Mouse (Mus musculus): ENCODE measurements at regions not wholly inside any gene's neighbourhood (a gene's known extent, or its start where the extent isn't known, plus 50 kb on each side); places are given as distances from the start of the nearest gene placed in this dataset.

- H3K4me3 ChIP-seq (ENCODE audit: low read depth, low read length) = no peak overlapping the region
- H3K4me1 ChIP-seq (replicated peaks; ENCODE audit: control insufficient read depth, insufficient read depth, low read length) = no peaks in the 10 kb centered on the region
- H3K9me3 ChIP-seq (ENCODE audit: control insufficient read depth, low read length) = no peaks in the 10 kb centered on the region
- H3K27ac ChIP-seq (ENCODE audit: low read depth, low read length) = no peak overlapping the region
- DNase-seq (ENCODE audit: low spot score) (no peak), ATAC-seq (replicated peaks; ENCODE audit: low FRiP score) (no peak)
- no peak overlapping the region for H3K4me2 ChIP-seq (ENCODE audit: low read depth, low read length, severe bottlenecking)
- no peak overlapping the region for H3K9ac ChIP-seq (ENCODE audit: low read length)
- no peaks in the 10 kb centered on the region for H3K36me3 ChIP-seq (ENCODE audit: control insufficient read depth, insufficient read depth, low read length)
- no peaks in the 10 kb centered on the region for H3K27me3 ChIP-seq (ENCODE audit: control insufficient read depth, insufficient read depth, low read length)
- 75% methylated on average over 3 of the region's 3 CpGs for WGBS
These were observed 86.9 kb downstream of the Fam124b start for GRCm38 (mm10) chr1:80131354-80131753.

GRCm38 (mm10) chr1:80123966-80124365 is 94.3 kb downstream of the Fam124b start:
- H3K4me3 ChIP-seq (ENCODE audit: low read depth, low read length) = no peak overlapping the region
- no peak overlapping the region for H3K27ac ChIP-seq (ENCODE audit: low read depth, low read length)
- no peak overlapping the region for H3K4me2 ChIP-seq (ENCODE audit: low read depth, low read length, severe bottlenecking)
- H3K36me3 ChIP-seq (ENCODE audit: control insufficient read depth, insufficient read depth, low read length) = no peaks in the 10 kb centered on the region
- H3K27me3 ChIP-seq (ENCODE audit: control insufficient read depth, insufficient read depth, low read length) = no peaks in the 10 kb centered on the region
- no peak overlapping the region for H3K9ac ChIP-seq (ENCODE audit: low read length)
- 89% methylated on average over 2 of the region's 2 CpGs for WGBS
- no peaks in the 10 kb centered on the region for H3K9me3 ChIP-seq (ENCODE audit: control insufficient read depth, low read length)
- ATAC-seq (replicated peaks; ENCODE audit: low FRiP score) (no peak), DNase-seq (ENCODE audit: low spot score) (no peak)
- H3K4me1 ChIP-seq (replicated peaks; ENCODE audit: control insufficient read depth, insufficient read depth, low read length) = no peaks in the 10 kb centered on the region

DNA sequence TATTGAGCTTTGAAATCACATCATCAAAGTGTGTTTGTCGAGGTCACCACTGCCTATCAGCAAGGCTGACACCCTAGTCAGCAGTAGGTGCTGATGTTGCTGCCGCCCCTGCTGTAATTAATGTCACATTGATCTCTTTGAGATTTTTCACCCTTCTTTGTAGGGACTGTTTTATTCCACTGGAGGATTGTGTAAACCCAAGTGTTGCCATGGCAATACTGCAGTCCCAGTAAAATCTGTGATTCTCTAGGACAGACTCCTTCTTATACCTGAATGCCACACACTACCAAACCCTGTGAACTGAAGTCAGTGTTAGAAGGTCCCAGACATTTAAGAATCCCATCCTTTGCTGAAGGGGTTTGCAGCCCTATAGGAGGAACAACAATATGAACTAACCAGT is 102.4 kb downstream of the Fam124b start:
- Histone ChIP-seq H3K4me3 (ENCODE audit: low read depth, low read length) (no peak overlapping the region), H3K4me2 (ENCODE audit: low read depth, low read length, severe bottlenecking) (no peak overlapping the region), H3K4me1 (replicated peaks; ENCODE audit: control insufficient read depth, insufficient read depth, low read length) (no peaks in the 10 kb centered on the region), H3K9me3 (ENCODE audit: control insufficient read depth, low read length) (no peaks in the 10 kb centered on the region), H3K27ac (ENCODE audit: low read depth, low read length) (no peak overlapping the region), H3K36me3 (ENCODE audit: control insufficient read depth, insufficient read depth, low read length) (no peaks in the 10 kb centered on the region), H3K27me3 (ENCODE audit: control insufficient read depth, insufficient read depth, low read length) (no peaks in the 10 kb centered on the region), H3K9ac (ENCODE audit: low read length) (no peak overlapping the region)
- WGBS = 56% methylated on average over 2 of the region's 2 CpGs
- no peak for ATAC-seq (replicated peaks; ENCODE audit: low FRiP score)
- DNase-seq (ENCODE audit: low spot score) = no peak

GRCm38 (mm10) chr1:80107747-80108476 is 110.4 kb downstream of the Fam124b start:
- ATAC-seq (replicated peaks; ENCODE audit: low FRiP score) = no peak
- no peaks in the 10 kb centered on the region for H3K9me3 ChIP-seq (ENCODE audit: control insufficient read depth, low read length)
- DNase-seq (ENCODE audit: low spot score) = no peak
- no peaks in the 10 kb centered on the region for H3K27me3 ChIP-seq (ENCODE audit: control insufficient read depth, insufficient read depth, low read length)
- no peak overlapping the region for H3K9ac ChIP-seq (ENCODE audit: low read length)
- no peak overlapping the region for H3K4me3 ChIP-seq (ENCODE audit: low read depth, low read length)
- H3K36me3 ChIP-seq (ENCODE audit: control insufficient read depth, insufficient read depth, low read length) = no peaks in the 10 kb centered on the region
- WGBS = 86% methylated on average over 2 of the region's 2 CpGs
- no peaks in the 10 kb centered on the region for H3K4me1 ChIP-seq (replicated peaks; ENCODE audit: control insufficient read depth, insufficient read depth, low read length)
- no peak overlapping the region for H3K27ac ChIP-seq (ENCODE audit: low read depth, low read length)
- H3K4me2 ChIP-seq (ENCODE audit: low read depth, low read length, severe bottlenecking) = no peak overlapping the region

- WGBS = 80% methylated on average over 2 of the region's 2 CpGs
- Histone ChIP-seq H3K4me1 (replicated peaks; ENCODE audit: control insufficient read depth, insufficient read depth, low read length) (no peaks in the 10 kb centered on the region), H3K36me3 (ENCODE audit: control insufficient read depth, insufficient read depth, low read length) (no peaks in the 10 kb centered on the region), H3K9ac (ENCODE audit: low read length) (no peak overlapping the region), H3K27me3 (ENCODE audit: control insufficient read depth, insufficient read depth, low read length) (no peaks in the 10 kb centered on the region), H3K4me3 (ENCODE audit: low read depth, low read length) (no peak overlapping the region), H3K4me2 (ENCODE audit: low read depth, low read length, severe bottlenecking) (no peak overlapping the region), H3K27ac (ENCODE audit: low read depth, low read length) (no peak overlapping the region), H3K9me3 (ENCODE audit: control insufficient read depth, low read length) (no peaks in the 10 kb centered on the region)
- ATAC-seq (replicated peaks; ENCODE audit: low FRiP score) = no peak
- DNase-seq (ENCODE audit: low spot score) = no peak
These were observed 112.0 kb downstream of the Fam124b start for GRCm38 (mm10) chr1:80106269-80106668.

DNA sequence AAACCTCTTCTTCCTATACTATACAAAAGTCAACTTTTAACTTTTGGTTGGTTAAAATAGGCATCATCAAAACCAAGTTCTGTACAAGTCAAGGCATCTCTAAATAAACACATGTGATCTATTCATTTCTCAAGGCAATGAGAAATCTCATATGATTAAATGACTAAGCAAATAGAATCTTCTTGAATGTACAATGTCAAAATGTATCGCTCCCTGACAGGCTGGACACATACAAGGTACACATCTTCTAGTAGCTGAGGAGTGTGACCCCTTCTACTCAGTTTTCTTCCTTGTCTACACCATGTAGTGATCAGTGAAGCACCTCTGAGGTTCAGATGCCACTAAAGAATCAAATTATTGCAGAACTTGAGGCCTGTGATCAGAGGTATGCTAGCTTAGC is 120.0 kb downstream of the Fam124b start:
- H3K9me3 ChIP-seq (ENCODE audit: control insufficient read depth, low read length) = no peaks in the 10 kb centered on the region
- H3K4me2 ChIP-seq (ENCODE audit: low read depth, low read length, severe bottlenecking) = no peak overlapping the region
- DNase-seq (ENCODE audit: low spot score) (no peak), ATAC-seq (replicated peaks; ENCODE audit: low FRiP score) (no peak)
- H3K4me1 ChIP-seq (replicated peaks; ENCODE audit: control insufficient read depth, insufficient read depth, low read length) = no peaks in the 10 kb centered on the region
- H3K9ac ChIP-seq (ENCODE audit: low read length) = no peak overlapping the region
- H3K4me3 ChIP-seq (ENCODE audit: low read depth, low read length) = no peak overlapping the region
- H3K36me3 ChIP-seq (ENCODE audit: control insufficient read depth, insufficient read depth, low read length) = no peaks in the 10 kb centered on the region
- WGBS = 97% methylated on average over 1 of the region's 1 CpGs
- no peaks in the 10 kb centered on the region for H3K27me3 ChIP-seq (ENCODE audit: control insufficient read depth, insufficient read depth, low read length)
- no peak overlapping the region for H3K27ac ChIP-seq (ENCODE audit: low read depth, low read length)

GRCm38 (mm10) chr1:80091800-80092199 is 126.5 kb downstream of the Fam124b start:
- no peak for DNase-seq (ENCODE audit: low spot score)
- no peaks in the 10 kb centered on the region for H3K36me3 ChIP-seq (ENCODE audit: control insufficient read depth, insufficient read depth, low read length)
- H3K4me2 ChIP-seq (ENCODE audit: low read depth, low read length, severe bottlenecking) = no peak overlapping the region
- H3K9me3 ChIP-seq (ENCODE audit: control insufficient read depth, low read length) = no peaks in the 10 kb centered on the region
- H3K9ac ChIP-seq (ENCODE audit: low read length) = no peak overlapping the region
- H3K4me3 ChIP-seq (ENCODE audit: low read depth, low read length) = no peak overlapping the region
- 80% methylated on average over 2 of the region's 2 CpGs for WGBS
- ATAC-seq (replicated peaks; ENCODE audit: low FRiP score) = no peak
- H3K27me3 ChIP-seq (ENCODE audit: control insufficient read depth, insufficient read depth, low read length) = no peaks in the 10 kb centered on the region
- H3K27ac ChIP-seq (ENCODE audit: low read depth, low read length) = no peak overlapping the region
- H3K4me1 ChIP-seq (replicated peaks; ENCODE audit: control insufficient read depth, insufficient read depth, low read length) = no peaks in the 10 kb centered on the region

DNA sequence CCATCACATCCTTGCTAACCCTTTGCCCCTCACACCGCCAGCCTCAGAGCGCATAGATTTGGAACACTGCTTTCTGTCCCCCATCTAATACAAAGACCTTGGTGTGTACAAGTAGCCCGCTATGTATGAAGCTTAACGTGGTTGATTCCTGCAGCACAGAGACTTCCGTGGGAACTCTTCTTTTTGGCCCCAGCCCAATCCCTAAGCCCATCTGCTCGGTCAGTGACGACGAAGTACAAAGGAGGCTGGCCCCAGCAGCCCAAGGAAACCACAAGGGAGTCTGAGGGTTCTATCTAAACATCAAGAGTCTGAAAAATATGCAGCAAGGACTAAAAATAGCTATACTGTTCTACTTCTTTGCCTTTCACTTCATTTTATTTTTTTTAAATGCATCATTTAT is 126.9 kb downstream of the Fam124b start:
- Histone ChIP-seq H3K27ac (ENCODE audit: low read depth, low read length) (no peak overlapping the region), H3K9ac (ENCODE audit: low read length) (no peak overlapping the region), H3K4me2 (ENCODE audit: low read depth, low read length, severe bottlenecking) (no peak overlapping the region), H3K4me3 (ENCODE audit: low read depth, low read length) (no peak overlapping the region), H3K9me3 (ENCODE audit: control insufficient read depth, low read length) (no peaks in the 10 kb centered on the region), H3K27me3 (ENCODE audit: control insufficient read depth, insufficient read depth, low read length) (no peaks in the 10 kb centered on the region), H3K36me3 (ENCODE audit: control insufficient read depth, insufficient read depth, low read length) (no peaks in the 10 kb centered on the region), H3K4me1 (replicated peaks; ENCODE audit: control insufficient read depth, insufficient read depth, low read length) (no peaks in the 10 kb centered on the region)
- ATAC-seq (replicated peaks; ENCODE audit: low FRiP score) (no peak), DNase-seq (ENCODE audit: low spot score) (no peak)
- WGBS = 81% methylated on average over 8 of the region's 8 CpGs

GRCm38 (mm10) chr1:80088651-80089050 is 129.6 kb downstream of the Fam124b start:
- Histone ChIP-seq H3K36me3 (ENCODE audit: control insufficient read depth, insufficient read depth, low read length) (no peaks in the 10 kb centered on the region), H3K9ac (ENCODE audit: low read length) (no peak overlapping the region), H3K9me3 (ENCODE audit: control insufficient read depth, low read length) (no peaks in the 10 kb centered on the region), H3K4me3 (ENCODE audit: low read depth, low read length) (no peak overlapping the region), H3K27me3 (ENCODE audit: control insufficient read depth, insufficient read depth, low read length) (no peaks in the 10 kb centered on the region), H3K4me2 (ENCODE audit: low read depth, low read length, severe bottlenecking) (no peak overlapping the region), H3K27ac (ENCODE audit: low read depth, low read length) (no peak overlapping the region), H3K4me1 (replicated peaks; ENCODE audit: control insufficient read depth, insufficient read depth, low read length) (no peaks in the 10 kb centered on the region)
- DNase-seq (ENCODE audit: low spot score) = no peak
- WGBS = 84% methylated on average over 5 of the region's 5 CpGs
- no peak for ATAC-seq (replicated peaks; ENCODE audit: low FRiP score)

Measured in forebrain, embryonic 11.5 days (tissue).